Mouse (Mus musculus): Measurements from ENCODE around the gene Manba. TPM values are rescaled to one million over a fixed set of nuclear protein-coding genes. Genes with fewer than 3 reads are reported as not detected.
A peak's percentile ranks its signal among the peaks of the same experiment; 100 is the strongest.

Gene Manba
- polyA plus RNA-seq, 1 experiment: 1.7 TPM

DNA sequence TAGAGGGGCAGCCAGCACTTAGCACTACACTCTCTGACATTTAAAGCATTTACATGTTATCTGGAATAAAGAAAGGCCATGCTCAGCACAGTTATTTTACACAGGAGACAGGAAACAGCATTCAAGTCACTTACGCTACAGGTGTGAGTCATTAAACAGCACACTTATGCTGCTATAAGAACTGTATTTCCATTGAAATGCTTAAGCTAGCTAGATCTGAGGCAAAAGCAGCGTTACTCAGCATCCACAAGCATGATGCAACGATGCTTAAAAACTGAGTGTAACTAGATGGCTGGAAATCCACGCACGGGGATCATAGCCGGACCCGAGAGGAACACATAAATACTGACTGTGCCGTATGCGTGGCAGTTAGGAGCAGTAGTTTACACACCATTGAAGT, 121.6 kb downstream of the Manba start:
- H3K36me3 ChIP-seq (replicated peaks; ENCODE audit: low read length): peaks cover 75% of the 10 kb centered on the region

GRCm38 (mm10) chr3:135607660-135608473, 122.5 kb downstream of the Manba start:
- H3K4me1 ChIP-seq: peaks cover 91% of the 10 kb centered on the region
- no peak for TF ChIP-seq FLI1 (IDR thresholded peaks at IDR 0.05; ENCODE audit: low read length)
- no peak for TF ChIP-seq GATA1 (IDR thresholded peaks at IDR 0.05; ENCODE audit: borderline replicate concordance, low read length)

More for the DNA sequence above, 121.6 kb downstream of the Manba start:
- no peaks in the 10 kb centered on the region for H3K27me3 ChIP-seq (replicated peaks)
- no peaks in the 10 kb centered on the region for H3K9me3 ChIP-seq
- H3K4me3 ChIP-seq (replicated peaks): peak overlapping the region; percentile 94
- TF ChIP-seq GATA1 (IDR thresholded peaks at IDR 0.05; ENCODE audit: borderline replicate concordance, low read length) (no peak), FLI1 (IDR thresholded peaks at IDR 0.05; ENCODE audit: low read length) (no peak)
- H3K4me1 ChIP-seq: peaks cover 94% of the 10 kb centered on the region

GRCm38 (mm10) chr3:135610221-135610620, 124.8 kb downstream of the Manba start:
- no peak overlapping the region for H3K4me3 ChIP-seq (replicated peaks)
- no peaks in the 10 kb centered on the region for H3K27me3 ChIP-seq (replicated peaks)
- TF ChIP-seq FLI1 (IDR thresholded peaks at IDR 0.05; ENCODE audit: low read length): no peak
- no peak for TF ChIP-seq GATA1 (IDR thresholded peaks at IDR 0.05; ENCODE audit: borderline replicate concordance, low read length)
- H3K36me3 ChIP-seq (replicated peaks; ENCODE audit: low read length): peaks cover 78% of the 10 kb centered on the region
- H3K9me3 ChIP-seq: no peaks in the 10 kb centered on the region
- peaks cover 70% of the 10 kb centered on the region for H3K4me1 ChIP-seq

More at GRCm38 (mm10) chr3:135607660-135608473, 122.5 kb downstream of the Manba start:
- no peaks in the 10 kb centered on the region for H3K27me3 ChIP-seq (replicated peaks)
- peak overlapping the region; percentile 94 for H3K4me3 ChIP-seq (replicated peaks)
- peaks cover 78% of the 10 kb centered on the region for H3K36me3 ChIP-seq (replicated peaks; ENCODE audit: low read length)
- no peaks in the 10 kb centered on the region for H3K9me3 ChIP-seq

- Histone ChIP-seq H3K27me3 (replicated peaks) (no peaks in the 10 kb centered on the region), H3K36me3 (replicated peaks; ENCODE audit: low read length) (peaks cover 94% of the 10 kb centered on the region), H3K4me1 (peaks cover 35% of the 10 kb centered on the region), H3K9me3 (no peaks in the 10 kb centered on the region), H3K4me3 (replicated peaks) (no peak overlapping the region)
- TF ChIP-seq GATA1 (IDR thresholded peaks at IDR 0.05; ENCODE audit: borderline replicate concordance, low read length) (no peak), FLI1 (IDR thresholded peaks at IDR 0.05; ENCODE audit: low read length) (no peak)
Measured at GRCm38 (mm10) chr3:135614376-135614775, 129.0 kb downstream of the Manba start.

- no peak for TF ChIP-seq GATA1 (IDR thresholded peaks at IDR 0.05; ENCODE audit: borderline replicate concordance, low read length)
- TF ChIP-seq FLI1 (IDR thresholded peaks at IDR 0.05; ENCODE audit: low read length): no peak
- Histone ChIP-seq H3K36me3 (replicated peaks; ENCODE audit: low read length) (peaks cover 93% of the 10 kb centered on the region), H3K4me1 (peaks cover 20% of the 10 kb centered on the region), H3K27me3 (replicated peaks) (no peaks in the 10 kb centered on the region), H3K4me3 (replicated peaks) (no peak overlapping the region), H3K9me3 (no peaks in the 10 kb centered on the region)
Measured at GRCm38 (mm10) chr3:135616730-135617129, 131.3 kb downstream of the Manba start.

Other genes starting within 250 kb of the Manba start
- gene Bdh2, start 204.4 kb upstream of the Manba start, polyA plus RNA-seq (2012; ENCODE audit: insufficient read depth, low replicate concordance): not detected in 2 replicates
- gene Slc9b2, start 177.9 kb upstream of the Manba start, polyA plus RNA-seq (2012; ENCODE audit: insufficient read depth, low replicate concordance): not detected in 2 replicates
- gene Slc9b1, start 137.6 kb upstream of the Manba start, polyA plus RNA-seq (2012; ENCODE audit: insufficient read depth, low replicate concordance): not detected in 2 replicates
- gene Cisd2, start 61.7 kb upstream of the Manba start, polyA plus RNA-seq (2012; ENCODE audit: insufficient read depth, low replicate concordance): 20.5 and 23.0 TPM in 2 replicates
- gene Ube2d3, start 47.5 kb upstream of the Manba start, polyA plus RNA-seq (2012; ENCODE audit: insufficient read depth, low replicate concordance): 185 and 391 TPM in 2 replicates
- gene Nfkb1, start 205.9 kb downstream of the Manba start, polyA plus RNA-seq (2012; ENCODE audit: insufficient read depth, low replicate concordance): 20.8 and 39.8 TPM in 2 replicates

Data from megakaryocyte, embryonic 14.5 days (primary cell).